Mouse (Mus musculus): ENCODE results near the gene Samd10. TPM values are rescaled to one million over a fixed set of nuclear protein-coding genes. Genes with fewer than 3 reads are reported as not detected.

The Samd10 gene
- polyA plus RNA-seq, 2 experiments: 1.5 to 1.6 TPM

- no peak overlapping the region; the same call in 1 of the 2 replicates for H3K9ac ChIP-seq (replicated peaks)
- H3K4me3 ChIP-seq (ENCODE audit: insufficient read depth in 1 of 2, low read depth in 2 of 2, low read length in 2 of 2): no peak overlapping the region
- peak overlapping the region; percentile 56 for H3K4me2 ChIP-seq (ENCODE audit: low read depth)
- peak overlapping the region; percentile 64 for H3K27ac ChIP-seq
- DNase-seq (ENCODE audit: low read depth in 3 of 3, low spot score in 3 of 3): no peak
- ATAC-seq (ENCODE audit: insufficient read depth): no peak
- H3K36me3 ChIP-seq (replicated peaks; ENCODE audit: control insufficient read depth, insufficient read depth, low read depth): no peaks in the 10 kb centered on the region
- 46% methylated on average over 5 of the region's 5 CpGs for WGBS (ENCODE audit: insufficient replicate concordance)
- TF ChIP-seq CTCF (IDR thresholded peaks at IDR 0.05; ENCODE audit: low read depth) (no peak), EP300 (IDR thresholded peaks at IDR 0.05; ENCODE audit: low read depth) (no peak)
- no peaks in the 10 kb centered on the region for H3K9me3 ChIP-seq (ENCODE audit: control insufficient read depth, low read length)
- no peaks in the 10 kb centered on the region for H3K27me3 ChIP-seq (ENCODE audit: control insufficient read depth, insufficient read depth, low read length)
- H3K4me1 ChIP-seq (replicated peaks; ENCODE audit: control insufficient read depth in 2 of 2, insufficient read depth in 2 of 2, low read length in 1 of 2): peaks cover 37 to 51% of the 10 kb centered on the region in 2 experiments
Measured at GRCm38 (mm10) chr2:181578790-181579618, 20.0 kb downstream of the Samd10 start.

GRCm38 (mm10) chr2:181577981-181578581, 20.9 kb downstream of the Samd10 start:
- peak; percentile 74 for TF ChIP-seq EP300 (IDR thresholded peaks at IDR 0.05; ENCODE audit: low read depth)
- TF ChIP-seq CTCF (IDR thresholded peaks at IDR 0.05; ENCODE audit: low read depth): no peak
- H3K36me3 ChIP-seq (replicated peaks; ENCODE audit: control insufficient read depth, insufficient read depth, low read depth): no peaks in the 10 kb centered on the region; the same call in 1 of the 2 replicates
- H3K4me3 ChIP-seq (ENCODE audit: insufficient read depth in 1 of 2, low read depth in 2 of 2, low read length in 2 of 2): peak overlapping the region in 1 of 2 experiments; percentile 10; a peak in 2 of 4 replicates
- H3K4me2 ChIP-seq (ENCODE audit: low read depth): peak overlapping the region; percentile 56
- H3K27ac ChIP-seq: peak overlapping the region; percentile 64
- H3K9ac ChIP-seq (replicated peaks): peak overlapping the region; percentile 45
- no peaks in the 10 kb centered on the region for H3K9me3 ChIP-seq (ENCODE audit: control insufficient read depth, low read length)
- 30% methylated on average over 7 of the region's 7 CpGs for WGBS (ENCODE audit: insufficient replicate concordance)
- DNase-seq (ENCODE audit: low read depth in 3 of 3, low spot score in 3 of 3) (peak in 2 of 3 experiments; percentile 47 to 50), ATAC-seq (ENCODE audit: insufficient read depth) (peak; percentile 44; the same call in 1 of the 2 replicates)
- H3K27me3 ChIP-seq (ENCODE audit: control insufficient read depth, insufficient read depth, low read length): no peaks in the 10 kb centered on the region
- peaks cover 37 to 51% of the 10 kb centered on the region in 2 experiments for H3K4me1 ChIP-seq (replicated peaks; ENCODE audit: control insufficient read depth in 2 of 2, insufficient read depth in 2 of 2, low read length in 1 of 2)

GRCm38 (mm10) chr2:181577126-181577525, 21.9 kb downstream of the Samd10 start:
- no peak overlapping the region for H3K4me3 ChIP-seq (ENCODE audit: insufficient read depth in 1 of 2, low read depth in 2 of 2, low read length in 2 of 2)
- WGBS (ENCODE audit: insufficient replicate concordance): 44% methylated on average over 2 of the region's 2 CpGs
- H3K27me3 ChIP-seq (ENCODE audit: control insufficient read depth, insufficient read depth, low read length): no peaks in the 10 kb centered on the region
- peak overlapping the region; percentile 39; the same call in 1 of the 2 replicates for H3K27ac ChIP-seq
- H3K4me1 ChIP-seq (replicated peaks; ENCODE audit: control insufficient read depth in 2 of 2, insufficient read depth in 2 of 2, low read length in 1 of 2): peaks cover 35 to 49% of the 10 kb centered on the region in 2 experiments
- H3K9me3 ChIP-seq (ENCODE audit: control insufficient read depth, low read length): no peaks in the 10 kb centered on the region
- ATAC-seq (ENCODE audit: insufficient read depth): no peak
- no peaks in the 10 kb centered on the region; the same call in 1 of the 2 replicates for H3K36me3 ChIP-seq (replicated peaks; ENCODE audit: control insufficient read depth, insufficient read depth, low read depth)
- peak overlapping the region; percentile 56 for H3K4me2 ChIP-seq (ENCODE audit: low read depth)
- no peak for DNase-seq (ENCODE audit: low read depth in 3 of 3, low spot score in 3 of 3)
- H3K9ac ChIP-seq (replicated peaks): no peak overlapping the region; the same call in 1 of the 2 replicates
- TF ChIP-seq CTCF (IDR thresholded peaks at IDR 0.05; ENCODE audit: low read depth) (no peak), EP300 (IDR thresholded peaks at IDR 0.05; ENCODE audit: low read depth) (peak; percentile 22; the same call in 1 of the 2 replicates)

- DNase-seq (ENCODE audit: low read depth in 3 of 3, low spot score in 3 of 3) (no peak), ATAC-seq (ENCODE audit: insufficient read depth) (no peak)
- H3K4me2 ChIP-seq (ENCODE audit: low read depth): peak overlapping the region; percentile 56
- H3K9me3 ChIP-seq (ENCODE audit: control insufficient read depth, low read length): no peaks in the 10 kb centered on the region
- H3K36me3 ChIP-seq (replicated peaks; ENCODE audit: control insufficient read depth, insufficient read depth, low read depth): no peaks in the 10 kb centered on the region; the same call in 1 of the 2 replicates
- H3K27me3 ChIP-seq (ENCODE audit: control insufficient read depth, insufficient read depth, low read length): no peaks in the 10 kb centered on the region
- TF ChIP-seq CTCF (IDR thresholded peaks at IDR 0.05; ENCODE audit: low read depth) (no peak), EP300 (IDR thresholded peaks at IDR 0.05; ENCODE audit: low read depth) (peak; percentile 60)
- peaks cover 34 to 47% of the 10 kb centered on the region in 2 experiments for H3K4me1 ChIP-seq (replicated peaks; ENCODE audit: control insufficient read depth in 2 of 2, insufficient read depth in 2 of 2, low read length in 1 of 2)
- 51% methylated on average over 2 of the region's 2 CpGs for WGBS (ENCODE audit: insufficient replicate concordance)
- no peak overlapping the region for H3K4me3 ChIP-seq (ENCODE audit: insufficient read depth in 1 of 2, low read depth in 2 of 2, low read length in 2 of 2)
- no peak overlapping the region; the same call in 1 of the 2 replicates for H3K9ac ChIP-seq (replicated peaks)
- H3K27ac ChIP-seq: peak overlapping the region; percentile 39
Measured at GRCm38 (mm10) chr2:181576613-181577012, 22.4 kb downstream of the Samd10 start.
